Mouse (Mus musculus) activated CD4-positive, CD25-positive, alpha-beta regulatory T cell, adult 4 months (primary cell): Measurements from ENCODE around the gene Ell. TPM values are rescaled to one million over a fixed set of nuclear protein-coding genes. Genes with fewer than 3 reads are reported as not detected.

Experiments used
- ATAC-seq: one replicate; pipeline ENCODE4 v1.8.0; 2017
- polyA plus RNA-seq, 2 experiments: library from polyadenylated mRNA; unstranded; fragments of 100-300 nt; shearing (Covaris generic); gene quantifications; one replicate each; pipeline ENCODE4 v1.2.1; 2017

Ell gene
- 10 to 100 TPM; 27.8 to 35.2 TPM for polyA plus RNA-seq

GRCm38 (mm10) chr8:70539077-70539813 lies at the start of gene Ell:
Ell (plus strand) TSS chr8:70539457.
- peak; percentile 82 for ATAC-seq

- no peak for ATAC-seq
Observed at GRCm38 (mm10) chr8:70489576-70489975, 49.7 kb upstream of the Ell start.

DNA sequence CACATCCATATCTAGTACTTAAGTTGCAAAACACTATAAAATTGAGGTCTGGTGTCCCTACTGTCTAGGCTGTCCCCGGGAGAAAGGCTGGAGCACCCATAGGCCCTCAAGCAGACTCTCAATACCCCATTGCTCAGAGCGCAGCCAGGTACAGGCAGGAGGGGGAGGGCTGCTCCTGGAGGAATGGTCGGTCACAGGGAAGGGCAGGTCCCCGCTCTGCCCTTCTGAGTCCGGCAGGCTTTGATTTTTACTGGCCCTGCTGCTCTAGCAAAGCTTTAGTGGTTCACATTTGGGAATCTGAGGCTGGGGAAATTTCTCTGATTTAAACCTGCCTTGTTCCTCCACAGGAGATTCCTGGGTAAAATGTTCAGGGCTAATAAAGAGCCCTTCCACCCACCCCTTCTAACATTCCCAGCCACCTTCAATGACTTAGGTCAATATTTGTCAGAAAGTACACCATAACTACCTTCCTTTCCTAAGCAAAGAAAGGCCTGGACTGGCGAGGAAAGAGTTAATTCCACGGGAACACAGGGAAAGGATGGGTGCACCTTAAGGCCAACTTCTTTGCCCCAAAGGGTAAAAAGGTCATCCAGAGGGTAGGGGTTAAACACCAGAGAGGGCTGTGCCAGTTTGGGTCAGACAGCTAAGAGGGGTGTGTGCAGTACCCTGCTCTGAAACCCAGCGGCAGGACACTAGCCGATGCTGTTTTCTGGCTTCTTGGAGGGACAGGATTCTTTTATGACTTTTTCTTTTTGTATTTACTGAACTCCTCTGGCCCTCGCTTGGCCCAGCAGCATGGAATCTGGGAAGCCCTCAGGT lies 49.0 kb upstream of the Ell start:
- ATAC-seq = no peak

DNA sequence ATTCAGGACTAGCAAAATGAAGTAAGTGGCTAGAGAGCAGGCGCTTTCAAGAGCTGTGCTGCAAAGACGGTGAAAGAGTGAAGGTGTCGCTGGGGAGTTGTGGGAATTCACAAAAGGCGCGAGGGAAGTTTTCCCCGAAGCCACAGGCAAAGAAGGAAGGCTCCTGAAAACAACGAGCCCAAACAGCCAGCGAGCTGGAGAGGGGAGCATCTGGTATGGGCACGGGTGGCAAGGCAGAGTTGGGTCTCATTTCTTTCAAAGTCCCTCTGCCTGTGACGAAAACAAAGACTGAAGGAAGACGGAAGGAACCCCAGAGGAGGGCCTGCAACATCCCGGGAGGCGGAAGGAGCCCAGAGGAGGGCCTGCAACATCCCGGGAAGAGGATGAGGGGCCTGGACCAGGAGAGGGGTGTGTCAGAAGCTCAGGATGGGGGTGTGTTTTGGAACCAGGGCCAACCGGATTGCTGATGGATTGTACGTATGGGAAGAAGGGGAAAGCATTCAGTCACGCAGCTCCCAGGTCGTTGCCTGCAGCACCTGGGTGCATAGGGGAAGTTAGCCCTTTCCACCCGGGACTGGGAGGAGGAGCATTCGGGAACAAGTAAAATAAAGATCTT lies 48.3 kb upstream of the Ell start:
- no peak for ATAC-seq

DNA sequence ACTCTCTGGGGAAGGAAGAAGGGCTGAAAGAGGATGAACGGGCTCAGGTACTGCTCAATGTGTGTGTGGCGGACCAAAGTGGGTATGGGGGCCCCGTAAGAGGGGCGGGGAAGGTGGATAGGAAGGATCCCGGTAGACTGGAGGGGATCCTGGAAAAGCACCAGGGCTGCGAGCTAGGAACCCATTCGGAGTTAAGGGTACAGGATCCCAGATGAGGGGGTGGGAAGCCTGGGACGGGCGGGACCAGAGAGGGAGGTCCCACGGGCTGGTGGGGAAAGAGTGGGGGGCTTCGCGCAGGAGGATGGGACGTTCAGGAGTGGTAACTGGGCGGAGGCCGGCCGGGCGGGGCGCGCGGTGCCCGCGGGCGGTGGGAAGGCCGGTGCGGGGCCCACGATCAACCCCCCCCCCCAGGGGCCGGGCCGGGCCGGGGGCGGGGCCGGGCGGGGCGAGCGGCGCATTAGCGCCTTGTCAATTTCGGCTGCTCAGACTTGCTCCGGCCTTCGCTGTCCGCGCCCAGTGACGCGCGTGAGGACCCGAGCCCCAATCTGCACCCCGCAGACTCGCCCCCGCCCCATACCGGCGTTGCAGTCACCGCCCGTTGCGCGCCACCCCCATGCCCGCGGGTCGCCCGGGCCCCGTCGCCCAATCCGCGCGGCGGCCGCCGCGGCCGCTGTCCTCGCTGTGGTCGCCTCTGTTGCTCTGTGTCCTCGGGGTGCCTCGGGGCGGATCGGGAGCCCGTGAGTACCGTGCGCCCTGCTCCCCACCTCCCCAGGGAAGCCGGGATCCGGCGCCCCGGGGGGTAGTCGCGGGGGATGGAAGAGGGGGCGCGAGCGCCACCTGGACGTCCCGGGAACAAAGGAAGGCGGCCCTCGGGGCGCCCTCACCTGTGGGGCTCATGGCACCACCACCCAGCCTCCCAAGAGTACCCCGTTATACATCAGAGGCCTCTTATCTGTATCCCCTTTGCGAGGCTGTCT lies 46.3 kb upstream of the Ell start, which contains the start of gene Crlf1:
Crlf1 (plus strand) TSS at position 495 of the 977 bp plus-strand sequence.
- ATAC-seq = no peak

DNA sequence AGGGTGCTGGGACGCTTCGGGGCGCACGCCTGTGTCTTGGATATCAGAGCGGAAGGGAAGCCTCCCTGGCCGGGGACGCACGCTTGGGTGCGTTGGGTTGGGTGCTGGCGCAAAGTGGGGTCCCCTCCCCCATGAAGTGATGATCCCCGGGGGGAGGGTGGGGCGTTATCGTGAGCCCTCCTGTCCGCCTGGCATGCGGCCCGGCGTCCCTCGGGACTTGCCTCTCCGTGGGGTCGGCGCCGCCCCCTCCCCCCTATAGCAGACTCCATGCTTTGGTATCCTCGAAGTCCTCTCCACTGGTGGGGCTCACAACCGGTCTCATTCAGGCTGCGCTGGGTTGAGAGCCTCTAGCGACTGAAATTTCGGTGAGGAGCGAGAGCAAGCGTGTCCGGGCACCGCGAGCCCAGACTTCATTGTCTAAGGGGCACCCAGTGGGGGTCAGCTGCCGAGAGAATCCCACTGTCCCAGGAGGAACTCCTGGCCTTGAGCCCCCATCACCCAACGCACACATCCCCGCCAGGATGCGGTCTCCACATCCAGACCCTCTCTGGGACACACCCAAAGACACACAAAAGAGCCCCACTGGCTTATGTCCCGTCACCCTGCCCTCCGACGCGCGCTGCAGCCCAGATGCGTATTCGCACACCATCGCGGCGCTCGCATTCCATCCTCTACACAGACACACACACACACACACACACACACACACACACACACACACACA lies 45.4 kb upstream of the Ell start:
- ATAC-seq = no peak

- no peak for ATAC-seq
Observed at GRCm38 (mm10) chr8:70494416-70494945, 44.8 kb upstream of the Ell start.

DNA sequence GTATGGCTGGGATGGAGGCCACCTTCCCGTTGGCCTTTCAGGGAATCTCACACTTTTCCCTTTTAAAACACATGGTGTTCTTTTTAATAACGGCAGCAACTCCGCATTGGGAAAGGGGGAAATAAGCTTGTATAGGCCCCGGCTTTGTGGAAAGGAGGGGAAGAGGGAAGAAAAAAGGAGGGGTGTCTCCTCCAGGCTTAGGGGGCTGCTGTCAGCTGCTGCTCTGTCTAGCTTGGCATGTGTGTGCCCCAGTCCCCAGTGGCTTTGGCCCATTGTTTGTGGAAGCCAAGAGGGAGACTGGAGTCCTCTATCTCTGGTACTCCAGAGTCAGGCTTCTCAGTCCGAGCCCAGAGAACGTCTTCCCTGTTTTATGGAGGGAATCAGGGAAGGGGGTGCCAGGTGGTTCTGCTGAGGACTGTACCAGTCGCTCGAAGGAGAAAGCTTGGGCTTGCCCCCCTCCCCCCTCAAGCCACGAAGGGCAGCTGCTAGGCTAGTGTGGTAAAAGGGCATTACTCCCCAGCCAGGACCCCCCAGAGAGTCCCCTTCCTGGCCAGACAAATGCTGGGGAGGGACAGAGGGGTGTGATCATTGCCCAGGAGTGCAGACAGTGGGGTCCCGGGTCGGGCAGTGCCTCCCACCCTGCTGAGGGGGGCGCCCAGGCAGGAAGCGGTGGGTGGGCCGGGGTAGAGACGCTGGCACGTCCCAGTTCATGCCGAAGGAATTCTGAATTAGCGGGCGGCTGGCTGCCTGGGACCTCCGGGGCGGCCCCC lies 44.1 kb upstream of the Ell start:
- ATAC-seq = no peak

DNA sequence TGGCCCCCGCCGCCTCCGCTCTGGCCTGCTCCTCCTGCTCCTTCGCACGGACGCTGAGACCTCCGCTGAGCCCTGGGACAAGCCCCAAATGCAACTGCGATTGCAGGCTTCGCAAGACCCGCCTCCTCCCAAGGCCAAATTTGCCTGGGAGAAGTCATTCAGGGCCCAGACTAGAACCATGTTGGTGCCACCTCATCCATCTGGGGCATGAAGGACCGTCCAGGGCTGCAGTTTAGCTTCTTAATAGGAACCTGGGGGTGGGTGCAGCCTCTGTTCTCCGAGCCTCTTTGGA lies 43.5 kb upstream of the Ell start:
- ATAC-seq = no peak

GRCm38 (mm10) chr8:70500386-70501301 lies 38.6 kb upstream of the Ell start:
- peak; percentile 40 for ATAC-seq

- ATAC-seq = no peak
Observed at GRCm38 (mm10) chr8:70501820-70502529, 37.3 kb upstream of the Ell start.

DNA sequence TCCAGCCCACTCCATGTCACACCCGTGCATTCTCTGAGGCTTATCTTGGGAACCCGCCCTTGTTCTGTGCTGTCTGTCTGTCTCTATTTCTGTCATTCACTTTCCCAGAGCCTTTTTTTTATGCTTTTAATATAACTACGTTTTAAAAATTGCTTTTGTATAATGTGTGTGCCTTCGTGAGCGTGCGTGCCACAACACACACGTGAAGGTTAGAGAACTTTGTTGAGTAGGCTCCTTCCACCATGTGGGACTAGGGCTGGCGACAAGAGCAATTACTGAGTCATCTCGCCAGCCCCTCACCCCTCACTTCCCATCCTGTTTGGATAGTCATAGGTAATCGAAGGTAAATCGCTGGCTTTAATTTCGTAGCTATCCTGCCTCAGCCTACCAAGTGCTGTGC lies 36.7 kb upstream of the Ell start:
- no peak for ATAC-seq

GRCm38 (mm10) chr8:70503062-70503750 lies 36.1 kb upstream of the Ell start:
- no peak for ATAC-seq

DNA sequence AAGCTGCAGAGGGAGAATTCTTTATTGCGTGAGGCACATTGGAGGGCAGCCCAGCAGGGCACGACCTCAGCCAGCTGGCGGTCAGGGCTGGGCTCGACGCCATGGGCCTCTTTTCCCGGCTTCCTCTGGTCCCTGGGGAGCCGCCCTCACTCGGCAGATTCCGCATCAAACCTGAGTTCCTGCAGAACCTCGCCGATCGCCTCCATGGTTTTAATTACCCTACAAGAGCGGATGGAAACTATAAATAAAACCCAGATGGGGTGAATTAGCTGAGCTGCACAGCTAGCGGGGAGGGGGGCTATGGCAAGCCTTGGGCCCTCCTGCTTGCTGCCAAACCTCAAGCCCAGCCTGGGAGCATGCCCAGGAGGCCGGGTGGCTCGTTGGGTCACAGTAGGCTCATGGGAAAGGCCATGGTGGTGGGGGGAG lies 35.0 kb upstream of the Ell start:
- ATAC-seq = no peak

- ATAC-seq = no peak
Observed at GRCm38 (mm10) chr8:70504851-70505250, 34.4 kb upstream of the Ell start.

GRCm38 (mm10) chr8:70505698-70506327 lies 33.4 kb upstream of the Ell start:
- peak; percentile 4 for ATAC-seq

- peak; percentile 51 for ATAC-seq
Observed at GRCm38 (mm10) chr8:70506328-70507026, 32.8 kb upstream of the Ell start, which contains the start of gene Rex1bd. Rex1bd (minus strand) TSS chr8:70506752.
